Mouse (Mus musculus) gastrocnemius, adult 18-20 months (tissue): ENCODE measurements around the gene Rad17. TPM values are rescaled to one million over a fixed set of nuclear protein-coding genes. Genes with fewer than 3 reads are reported as not detected.

Experiments
- DNase-seq: peaks from one replicate; pipeline ENCODE4 v3.0.0; 2021; ENCODE audit warnings: low spot score
- total RNA-seq, 2 experiments: library from RNA; stranded (reverse); gene quantifications; 2 replicates each; pipeline ENCODE4 v1.2.3; 2021

Rad17 gene
- total RNA-seq, 2 experiments from 2014 or later = 11.4 to 13.9 TPM

- DNase-seq = no peak
These were observed 80.1 kb downstream of the Rad17 start for GRCm38 (mm10) chr13:100570713-100571112.

DNA sequence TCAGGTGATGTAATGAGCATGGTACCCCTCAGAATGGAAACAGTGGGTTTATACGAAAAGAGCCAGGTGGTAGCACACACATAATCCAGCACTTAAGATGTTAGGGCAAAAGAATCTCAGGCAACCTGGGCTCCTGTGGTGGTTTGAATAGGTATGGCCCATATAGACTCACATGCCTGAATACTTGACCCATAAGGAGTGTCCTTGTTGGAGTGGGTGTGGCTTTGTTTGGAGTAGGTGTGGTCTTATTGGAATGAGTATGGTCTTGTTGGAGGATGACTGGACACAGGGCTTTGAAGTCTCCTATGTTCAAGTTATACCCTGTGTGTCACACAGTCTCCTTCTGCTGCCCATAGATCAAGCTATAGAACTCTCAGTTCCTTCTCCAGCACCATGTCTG lies 82.5 kb downstream of the Rad17 start:
- DNase-seq = no peak

Other genes starting within 250 kb of the Rad17 start
- gene Naip1, start 198.2 kb downstream of the Rad17 start, total RNA-seq = not detected
- 10 to 100 TPM; 17.8 to 22.5 TPM for gene Gtf2h2, start 158.5 kb downstream of the Rad17 start, total RNA-seq
- gene Ocln, start 98.3 kb downstream of the Rad17 start, total RNA-seq = under 1 TPM in 1 of 2 experiments, not detected in 1; 0.14 TPM
- gene Marveld2, start 34.1 kb downstream of the Rad17 start, total RNA-seq = under 1 TPM; 0.33 to 0.41 TPM
- 10 to 100 TPM; 72.1 to 74.4 TPM for gene Ak6, start 72 bp downstream of the Rad17 start, total RNA-seq
- 1 to 10 TPM; 7.1 to 7.2 TPM for gene Taf9, start 528 bp upstream of the Rad17 start, total RNA-seq
- gene Ccdc125, start 18.7 kb upstream of the Rad17 start, total RNA-seq = under 1 TPM in 1 of 2 experiments, not detected in 1; 0.27 TPM
- gene Cdk7, start 79.9 kb upstream of the Rad17 start, total RNA-seq = 10 to 100 TPM; 12.1 to 13.9 TPM
- gene Mrps36, start 93.6 kb upstream of the Rad17 start, total RNA-seq = 100 to 1,000 TPM; 133 to 143 TPM
- gene Cenph, start 124.8 kb upstream of the Rad17 start, total RNA-seq = not detected
- not detected for gene Ccnb1, start 135.5 kb upstream of the Rad17 start, total RNA-seq
- 10 to 100 TPM in 1 of 2 experiments, 1 to 10 TPM in 1; 9.4 to 10.7 TPM for gene Slc30a5, start 182.4 kb upstream of the Rad17 start, total RNA-seq